Mouse (Mus musculus) layer of hippocampus, adult 9-10 months (tissue): Measurements from ENCODE around the gene Aire.
"Not testable (repeated sequence)": the region's sequence is repeated elsewhere in the genome, so short reads cannot be mapped to it uniquely, and the experiment has no call there.

ENCODE experiments used
- DNase-seq: peaks from one replicate; pipeline ENCODE4 v3.0.0; 2022; ENCODE audit warnings: low spot score

Gene Aire

GRCm38 (mm10) chr10:78049519-78050035, 6.2 kb upstream of the Aire start:
- no peak for DNase-seq

GRCm38 (mm10) chr10:78048061-78048730, 4.8 kb upstream of the Aire start:
- DNase-seq = no peak

GRCm38 (mm10) chr10:78046388-78046787, 3.0 kb upstream of the Aire start:
- DNase-seq = no peak

GRCm38 (mm10) chr10:78044531-78044930, 1.1 kb upstream of the Aire start:
- no peak for DNase-seq

GRCm38 (mm10) chr10:78042697-78043405, 559 bp downstream of the Aire start:
- no peak for DNase-seq

GRCm38 (mm10) chr10:78042096-78042495, 1.3 kb downstream of the Aire start:
- no peak for DNase-seq

GRCm38 (mm10) chr10:78041647-78042046, 1.8 kb downstream of the Aire start, which contains the start of gene Dnmt3l:
Gene Dnmt3l, plus strand, starts transcription at chr10:78041947.
- no peak for DNase-seq

GRCm38 (mm10) chr10:78037139-78037538, 6.3 kb downstream of the Aire start:
- DNase-seq = no peak

GRCm38 (mm10) chr10:78031987-78032386, 11.4 kb downstream of the Aire start:
- DNase-seq = no peak

GRCm38 (mm10) chr10:78029080-78029479, 14.3 kb downstream of the Aire start:
- no peak for DNase-seq

GRCm38 (mm10) chr10:78028129-78028528, 15.3 kb downstream of the Aire start:
- no peak for DNase-seq

- DNase-seq = not testable (repeated sequence)
These were observed 18.0 kb downstream of the Aire start for GRCm38 (mm10) chr10:78025453-78025852.

GRCm38 (mm10) chr10:78019984-78020383, 23.4 kb downstream of the Aire start:
- not testable (repeated sequence) for DNase-seq

GRCm38 (mm10) chr10:78019291-78019690, 24.1 kb downstream of the Aire start:
- DNase-seq = no peak

GRCm38 (mm10) chr10:78018797-78019203, 24.6 kb downstream of the Aire start:
- no peak for DNase-seq

GRCm38 (mm10) chr10:78016366-78016765, 27.0 kb downstream of the Aire start:
- no peak for DNase-seq

GRCm38 (mm10) chr10:78015489-78015888, 27.9 kb downstream of the Aire start:
- no peak for DNase-seq

- no peak for DNase-seq
These were observed 30.5 kb downstream of the Aire start for GRCm38 (mm10) chr10:78012661-78013495.

- DNase-seq = not testable (repeated sequence)
These were observed 32.3 kb downstream of the Aire start for GRCm38 (mm10) chr10:78011116-78011515.

- DNase-seq = no peak
These were observed 33.1 kb downstream of the Aire start for GRCm38 (mm10) chr10:78010335-78010734.

- DNase-seq = no peak
These were observed 33.5 kb downstream of the Aire start, which contains the start of gene Pfkl for GRCm38 (mm10) chr10:78009945-78010293. Gene Pfkl, minus strand, starts transcription at chr10:78010083.

- DNase-seq = peak; percentile 79
These were observed 34.0 kb downstream of the Aire start for GRCm38 (mm10) chr10:78009184-78009944.
